Mouse (Mus musculus): ENCODE data around the gene Grap2.

DNA sequence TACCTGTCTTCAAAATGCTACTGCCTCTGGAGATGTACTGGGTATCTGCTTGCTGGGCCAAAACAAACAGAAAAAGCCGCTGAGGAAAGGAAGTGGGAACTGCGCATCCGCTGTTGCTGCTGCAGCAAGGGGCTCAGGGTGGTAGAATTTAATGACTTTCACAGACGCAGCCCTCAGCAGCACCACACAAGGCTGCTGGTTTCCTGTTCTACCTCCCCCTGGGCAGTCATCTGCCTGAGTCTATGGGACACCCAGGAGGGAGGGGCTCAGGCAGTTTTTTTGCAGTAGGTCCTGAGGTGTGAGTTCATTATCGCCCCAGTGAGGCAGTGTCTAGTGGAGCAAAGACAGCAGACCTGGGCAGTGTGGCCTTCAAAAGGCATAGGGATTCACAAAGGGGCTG, 125.2 kb downstream of the Grap2 start:
- no peak for TF ChIP-seq POLR2A (IDR thresholded peaks at IDR 0.05; ENCODE audit: insufficient read length, low read depth)
- TF ChIP-seq USF1 (IDR thresholded peaks at IDR 0.05; ENCODE audit: low read depth) = no peak
- TF ChIP-seq POLR2AphosphoS2 (IDR thresholded peaks at IDR 0.05; ENCODE audit: insufficient read length, low read depth) = no peak
- TF ChIP-seq REST (IDR thresholded peaks at IDR 0.05; ENCODE audit: insufficient read depth, insufficient read length) = no peak
- no peak for TF ChIP-seq TCF12 (IDR thresholded peaks at IDR 0.05; ENCODE audit: insufficient read depth, poor library complexity, severe bottlenecking)
- no peak for TF ChIP-seq E2F4 (IDR thresholded peaks at IDR 0.05; ENCODE audit: insufficient read depth)
- TF ChIP-seq MAX (IDR thresholded peaks at IDR 0.05; ENCODE audit: low read depth) = no peak
- no peak for TF ChIP-seq MYOD1 (IDR thresholded peaks at IDR 0.05; ENCODE audit: control insufficient read depth in 1 of 3, insufficient read length in 2 of 3, low read depth in 2 of 3)
- no peak for TF ChIP-seq TCF3 (IDR thresholded peaks at IDR 0.05; ENCODE audit: insufficient read length, low read depth)
- no peak for TF ChIP-seq CEBPB (IDR thresholded peaks at IDR 0.05; ENCODE audit: insufficient read depth, poor library complexity, severe bottlenecking)
- TF ChIP-seq MYOG (IDR thresholded peaks at IDR 0.05; ENCODE audit: control insufficient read depth in 1 of 3, insufficient read depth in 1 of 3, insufficient read length in 2 of 3, low read depth in 2 of 3) = no peak

All from myocyte (in vitro differentiated cells).